Mouse (Mus musculus) forebrain, embryonic 11.5 days (tissue): Measurements from ENCODE around the gene Terb1. TPM values are rescaled to one million over a fixed set of nuclear protein-coding genes. Genes with fewer than 3 reads are reported as not detected.

ENCODE experiments used
- ATAC-seq: fragments of 200-750 bp; cut with Nextera tagmentation; replicated peaks from 2 replicates; pipeline ENCODE4 v1.8.0; 2017; ENCODE audit warnings: moderate TSS enrichment; ENCODE audit not compliant: low FRiP score
- DNase-seq: peaks from one replicate; pipeline ENCODE4 v3.0.0-alpha.2; 2017; ENCODE audit warnings: low spot score
- H3K27ac ChIP-seq: fragments of 300-500 bp; sonication (generic); 2 replicates; pipeline ENCODE4 v1.5.1; 2014; ENCODE audit warnings: low read depth, low read length
- H3K27me3 ChIP-seq: fragments of 300-500 bp; sonication (generic); 2 replicates; pipeline ENCODE4 v1.6.1; 2014; ENCODE audit warnings: mild to moderate bottlenecking, low read length, mixed read lengths; ENCODE audit not compliant: control insufficient read depth, insufficient read depth
- H3K36me3 ChIP-seq: fragments of 300-500 bp; sonication (generic); 2 replicates; pipeline ENCODE4 v1.6.1; 2014; ENCODE audit warnings: mild to moderate bottlenecking, low read length, moderate library complexity, mixed read lengths; ENCODE audit not compliant: control insufficient read depth, insufficient read depth
- H3K4me1 ChIP-seq: fragments of 300-500 bp; sonication (generic); replicated peaks from 2 replicates; pipeline ENCODE4 v1.6.1; 2014; ENCODE audit warnings: low read length, mixed read lengths; ENCODE audit not compliant: control insufficient read depth, insufficient read depth
- H3K4me2 ChIP-seq: fragments of 300-500 bp; sonication (generic); 2 replicates; pipeline ENCODE4 v1.6.1; 2014; ENCODE audit warnings: low read depth, mild to moderate bottlenecking, low read length, moderate library complexity, mixed read lengths; ENCODE audit not compliant: severe bottlenecking
- H3K4me3 ChIP-seq: fragments of 300-500 bp; sonication (generic); 2 replicates; pipeline ENCODE4 v1.5.1; 2014; ENCODE audit warnings: low read depth, low read length
- H3K9ac ChIP-seq: fragments of 300-500 bp; sonication (generic); 2 replicates; pipeline ENCODE4 v1.6.1; 2014; ENCODE audit warnings: low read length
- H3K9me3 ChIP-seq: fragments of 300-500 bp; sonication (generic); 2 replicates; pipeline ENCODE4 v1.6.1; 2016; ENCODE audit warnings: low read length, mixed read lengths; ENCODE audit not compliant: control insufficient read depth
- WGBS: fragments of 180-500 bp; shearing (Covaris S2); extraction: QIAGEN DNeasy Blood & Tissue Kit; methylation state at CpG from one replicate; pipeline ENCODE4 v1.1.7; 2014; 5-methylcytosine and 5-hydroxymethylcytosine counted together
- polyA plus RNA-seq: library from polyadenylated mRNA; unstranded; fragments of >200 nt; fragmentation: Nextera tagmentation; extraction: Ambion mirVana; gene quantifications from 2 replicates; pipeline ENCODE4 v1.2.1, GENCODE M21; 2014

The Terb1 gene
- 0.15 and 0.17 TPM in 2 replicates for polyA plus RNA-seq

DNA sequence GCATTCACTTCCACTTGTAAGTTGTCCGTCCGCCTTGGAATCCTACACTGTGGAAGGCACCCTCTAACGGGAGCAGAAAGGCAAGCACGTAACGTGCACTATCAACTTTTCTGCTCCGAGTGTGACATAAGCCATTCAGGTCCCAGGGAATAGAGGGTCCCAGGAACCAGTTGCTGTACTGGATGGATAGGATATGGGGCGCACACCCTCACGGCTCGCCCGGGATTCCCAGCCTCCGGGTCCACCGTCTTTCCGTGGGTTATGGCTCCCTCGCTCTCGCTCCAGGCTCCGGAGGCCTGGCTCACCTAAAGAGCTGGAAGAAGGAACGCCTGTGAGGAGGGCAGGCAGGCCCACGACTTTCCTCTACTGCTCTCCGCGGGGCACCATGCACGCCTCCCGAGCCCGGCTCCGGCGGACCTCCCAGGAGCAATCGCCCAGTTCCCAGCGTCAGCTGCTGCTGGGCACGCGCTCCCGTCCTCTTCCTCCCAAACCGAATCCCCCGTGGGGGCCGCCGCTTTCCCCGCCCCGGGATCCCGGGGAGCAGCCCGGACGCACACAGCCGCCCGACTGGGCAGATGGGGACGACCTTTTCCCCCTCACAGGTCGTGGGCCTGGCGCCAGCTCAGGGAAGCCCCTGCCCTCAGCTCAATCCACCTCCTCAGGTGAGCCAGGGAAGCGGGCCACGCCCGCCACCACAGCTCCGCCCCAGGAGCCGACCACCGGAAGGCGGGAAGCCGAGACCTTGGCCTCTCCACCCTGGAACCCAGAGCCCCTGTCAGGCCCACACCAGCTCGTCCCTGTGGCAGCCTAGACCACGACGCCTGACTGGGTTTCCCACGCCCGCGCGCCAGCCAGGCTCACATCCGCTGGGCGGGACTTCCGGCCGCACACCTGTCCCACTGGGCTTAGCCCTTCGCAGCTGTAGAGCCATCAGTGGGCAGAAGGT lies at the start of gene Terb1:
Gene Terb1, minus strand, starts transcription at position 850 of the 946 bp plus-strand sequence.
- H3K9ac ChIP-seq = peak within 1 kb of the TSS; percentile 70
- WGBS = 1% methylated on average over 62 of the region's 64 CpGs
- no peaks in the 10 kb centered on the region; the same call in 1 of the 2 replicates for H3K36me3 ChIP-seq
- peak within 1 kb of the TSS; percentile 100 for H3K4me2 ChIP-seq
- no peaks in the 10 kb centered on the region for H3K9me3 ChIP-seq
- H3K4me1 ChIP-seq = peaks cover 3% of the 10 kb centered on the region; the same call in 1 of the 2 replicates
- no peak within 1 kb of the TSS for H3K27ac ChIP-seq
- H3K27me3 ChIP-seq = no peaks in the 10 kb centered on the region
- ATAC-seq (peak; percentile 64), DNase-seq (peak; percentile 71)
- H3K4me3 ChIP-seq = peak within 1 kb of the TSS; percentile 46

GRCm38 (mm10) chr8:104557226-104557625 lies 47.5 kb upstream of the Terb1 start:
- Histone ChIP-seq H3K4me2 (no peak overlapping the region), H3K4me1 (no peaks in the 10 kb centered on the region), H3K36me3 (no peaks in the 10 kb centered on the region), H3K27ac (no peak overlapping the region), H3K9ac (no peak overlapping the region), H3K9me3 (no peaks in the 10 kb centered on the region), H3K4me3 (no peak overlapping the region), H3K27me3 (no peaks in the 10 kb centered on the region)
- WGBS = 87% methylated on average over 7 of the region's 7 CpGs
- ATAC-seq (no peak), DNase-seq (no peak)

DNA sequence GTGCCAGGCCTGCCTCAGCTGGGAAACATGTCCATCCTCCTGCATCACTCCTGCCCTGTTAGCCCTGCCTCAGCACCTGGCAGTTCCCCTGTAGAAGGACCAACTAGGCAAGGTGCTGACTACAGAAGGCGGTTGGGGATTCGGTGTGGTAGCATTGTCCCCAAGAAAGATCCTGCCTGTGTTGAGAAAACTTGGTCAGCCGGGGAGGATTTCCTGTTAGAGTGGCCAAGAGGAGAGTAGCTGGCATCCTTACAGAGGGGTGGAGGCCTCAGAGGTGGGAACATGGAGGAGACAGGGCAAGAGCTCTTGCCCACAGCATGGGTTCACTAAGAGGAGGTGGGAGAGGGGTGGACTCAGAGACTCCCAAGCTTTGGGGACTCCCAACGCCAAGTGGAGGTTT lies 45.5 kb upstream of the Terb1 start:
- H3K4me3 ChIP-seq = no peak overlapping the region
- 90% methylated on average over 4 of the region's 4 CpGs for WGBS

GRCm38 (mm10) chr8:104543440-104544045 lies 33.8 kb upstream of the Terb1 start:
- H3K27me3 ChIP-seq = peaks cover 47% of the 10 kb centered on the region
- ATAC-seq = no peak
- H3K4me2 ChIP-seq = no peak overlapping the region
- no peak overlapping the region for H3K4me3 ChIP-seq
- H3K9ac ChIP-seq = no peak overlapping the region
- H3K36me3 ChIP-seq = no peaks in the 10 kb centered on the region
- WGBS = 87% methylated on average over 8 of the region's 8 CpGs
- no peaks in the 10 kb centered on the region for H3K9me3 ChIP-seq
- H3K4me1 ChIP-seq = peaks cover 3% of the 10 kb centered on the region; the same call in 1 of the 2 replicates
- DNase-seq = no peak
- H3K27ac ChIP-seq = no peak overlapping the region

More for the DNA sequence above, 45.5 kb upstream of the Terb1 start:
- no peak for DNase-seq
- no peak overlapping the region for H3K27ac ChIP-seq
- H3K9ac ChIP-seq = no peak overlapping the region
- H3K36me3 ChIP-seq = no peaks in the 10 kb centered on the region
- no peaks in the 10 kb centered on the region for H3K27me3 ChIP-seq
- no peaks in the 10 kb centered on the region for H3K4me1 ChIP-seq
- no peak for ATAC-seq
- H3K9me3 ChIP-seq = no peaks in the 10 kb centered on the region
- H3K4me2 ChIP-seq = no peak overlapping the region

- Histone ChIP-seq H3K4me2 (no peak overlapping the region), H3K4me3 (no peak overlapping the region), H3K27ac (no peak overlapping the region), H3K9me3 (no peaks in the 10 kb centered on the region), H3K4me1 (peaks cover 3% of the 10 kb centered on the region; the same call in 1 of the 2 replicates), H3K27me3 (peaks cover 47% of the 10 kb centered on the region), H3K9ac (no peak overlapping the region), H3K36me3 (no peaks in the 10 kb centered on the region)
- no peak for ATAC-seq
- DNase-seq = no peak
- WGBS = 5% methylated on average over 11 of the region's 11 CpGs
These were observed 32.5 kb upstream of the Terb1 start for GRCm38 (mm10) chr8:104542160-104542559.

GRCm38 (mm10) chr8:104541515-104541880 lies 31.8 kb upstream of the Terb1 start:
- no peak overlapping the region; the same call in 1 of the 2 replicates for H3K9ac ChIP-seq
- 14% methylated on average over 8 of the region's 8 CpGs for WGBS
- peaks cover 47% of the 10 kb centered on the region for H3K27me3 ChIP-seq
- no peak overlapping the region for H3K27ac ChIP-seq
- H3K9me3 ChIP-seq = no peaks in the 10 kb centered on the region
- H3K4me3 ChIP-seq = peak overlapping the region; percentile 49
- H3K4me2 ChIP-seq = peak overlapping the region; percentile 95
- ATAC-seq (no peak; the same call in 1 of the 2 replicates), DNase-seq (no peak)
- no peaks in the 10 kb centered on the region for H3K36me3 ChIP-seq
- peaks cover 3% of the 10 kb centered on the region; the same call in 1 of the 2 replicates for H3K4me1 ChIP-seq

- peak overlapping the region; percentile 47 for H3K9ac ChIP-seq
- H3K27ac ChIP-seq = no peak overlapping the region
- H3K4me3 ChIP-seq = peak overlapping the region; percentile 49
- WGBS = under 1% methylated on average over 72 of the region's 76 CpGs
- H3K4me1 ChIP-seq = peaks cover 3% of the 10 kb centered on the region; the same call in 1 of the 2 replicates
- no peaks in the 10 kb centered on the region for H3K36me3 ChIP-seq
- peak; percentile 69 for DNase-seq
- H3K4me2 ChIP-seq = peak overlapping the region; percentile 95
- no peaks in the 10 kb centered on the region for H3K9me3 ChIP-seq
- ATAC-seq = peak; percentile 65
- peaks cover 47% of the 10 kb centered on the region for H3K27me3 ChIP-seq
These were observed 31.2 kb upstream of the Terb1 start for GRCm38 (mm10) chr8:104540710-104541514.

DNA sequence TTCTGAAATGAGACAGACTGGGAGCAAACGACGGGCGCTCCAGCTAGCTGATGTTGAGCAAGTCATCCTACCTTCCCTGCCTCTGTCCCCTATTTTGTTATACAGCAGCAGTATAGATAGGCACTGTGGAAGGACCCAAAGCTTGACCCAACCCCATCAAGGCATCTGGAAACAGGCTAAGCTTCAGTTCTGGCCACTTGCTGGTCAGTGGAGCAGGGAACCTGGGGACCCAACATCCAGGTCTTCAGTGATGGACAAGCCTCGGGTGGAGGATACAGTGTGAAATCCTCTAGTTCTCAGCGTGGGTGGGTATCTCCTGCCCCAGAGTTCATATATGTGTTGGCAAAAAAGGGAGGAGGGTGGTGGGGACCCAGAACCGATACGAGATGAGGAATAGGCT lies 30.5 kb upstream of the Terb1 start:
- 25% methylated on average over 7 of the region's 7 CpGs for WGBS
- Histone ChIP-seq H3K4me3 (peak overlapping the region; percentile 49), H3K4me1 (peaks cover 3% of the 10 kb centered on the region; the same call in 1 of the 2 replicates), H3K27me3 (peaks cover 47% of the 10 kb centered on the region), H3K36me3 (no peaks in the 10 kb centered on the region), H3K27ac (no peak overlapping the region), H3K9me3 (no peaks in the 10 kb centered on the region), H3K4me2 (peak overlapping the region; percentile 95), H3K9ac (no peak overlapping the region)
- DNase-seq = no peak
- no peak; the same call in 1 of the 2 replicates for ATAC-seq
